18 mouse cellular contexts compared by ENCODE assay signal in genomic region chr15:79801646-79802045, GRCm38 (mm10). TPM values are rescaled to one million over a fixed set of nuclear protein-coding genes. Genes with fewer than 3 reads are reported as not detected.
DNase-seq lines count a peak whose midpoint lies in the region; TF ChIP-seq lines count a peak whose summit lies in the region.
"Had no signal": no experiment of that assay in that cellular context is flagged by ENCODE, and none has a peak within 500 bp of the region (broad histone marks: within the 10 kb centered on the region; RNA-seq: fewer than 3 reads in every experiment).

No protein-coding gene starts in this region.

- peak; percentile 51 for DNase-seq in cerebellum, adult 11-12 months
- no peak for DNase-seq in cerebellum, postnatal 14 days
- DNase-seq in cerebellum, adult 9-11 months = peak; percentile 63
- DNase-seq in cerebellum, adult 8-10 months = no peak
- DNase-seq in left cerebral cortex, adult 2 months (ENCODE audit: extremely low spot score in 1 of 2, low spot score in 2 of 2) = no peak
- DNase-seq in left cerebral cortex, postnatal 4 days = no peak
- DNase-seq: adrenal gland, adult 8-10 months; adrenal gland, postnatal 25 days; forebrain, postnatal 0 days; gastrocnemius, adult 2 months; gastrocnemius, postnatal 14 days; heart, adult 11 months; kidney, adult 11 months had no signal

- peak overlapping the region; percentile 50 for H3K4me3 ChIP-seq in left cerebral cortex, adult 2 months
- H3K4me3 ChIP-seq: embryonic facial prominence, embryonic 12.5 days; embryonic facial prominence, embryonic 15.5 days; gastrocnemius, adult 2 months; hindbrain, embryonic 12.5 days; hindbrain, embryonic 15.5 days had no signal

- intact Hi-C loops in left cerebral cortex, adult 2 months (cut with DNase I) = no loop called here
- intact Hi-C loops in left cerebral cortex, postnatal 4 days (cut with DNase I) = no loop called here

- peak overlapping the region; percentile 76 for H3K27ac ChIP-seq in left cerebral cortex, adult 2 months
- H3K27ac ChIP-seq: embryonic facial prominence, embryonic 12.5 days; embryonic facial prominence, embryonic 15.5 days; gastrocnemius, adult 2 months; hindbrain, embryonic 12.5 days; hindbrain, embryonic 15.5 days had no signal

- no peak for TF ChIP-seq CTCF in left cerebral cortex, adult 2 months (IDR thresholded peaks at IDR 0.05)

RNA-seq across cellular contexts. Expression of gene Nptxr, which starts 2.9 kb away (rescaled TPM):
- total RNA-seq in left cerebral cortex, adult 2 months (2021) = 100 to 1,000 TPM; 800 to 813 TPM
- 100 to 1,000 TPM; 240 to 277 TPM for total RNA-seq in left cerebral cortex, postnatal 4 days (2021)

RNA-seq across cellular contexts. Expression of gene Dnal4, which starts 24.0 kb away (rescaled TPM):
- 10 to 100 TPM; 53.2 to 54.1 TPM for total RNA-seq in left cerebral cortex, adult 2 months (2021)
- total RNA-seq in left cerebral cortex, postnatal 4 days (2021) = 10 to 100 TPM; 30.4 to 34.4 TPM

RNA-seq across cellular contexts. Expression of gene Npcd, which starts 32.4 kb away (rescaled TPM):
- 10 to 100 TPM in 1 of 2 experiments, 1 to 10 TPM in 1; 9.7 to 19.7 TPM for total RNA-seq in left cerebral cortex, adult 2 months (2021)
- total RNA-seq in left cerebral cortex, postnatal 4 days (2021) = 10 to 100 TPM in 1 of 2 experiments, 1 to 10 TPM in 1; 6.6 to 14.9 TPM
- total RNA-seq: hematopoietic stem cell, adult 5-6 weeks had no signal

RNA-seq across cellular contexts. Expression of gene Cbx6, which starts 32.8 kb away (rescaled TPM):
- total RNA-seq in left cerebral cortex, adult 2 months (2021) = 100 to 1,000 TPM; 370 to 387 TPM
- 100 to 1,000 TPM; 105 to 125 TPM for total RNA-seq in left cerebral cortex, postnatal 4 days (2021)

RNA-seq across cellular contexts. Expression of gene Sun2, which starts 59.3 kb away (rescaled TPM):
- total RNA-seq in left cerebral cortex, adult 2 months (2021) = 10 to 100 TPM; 43.9 to 46.5 TPM
- total RNA-seq in left cerebral cortex, postnatal 4 days (2021) = 10 to 100 TPM; 27.0 to 29.4 TPM

Comparison
In these comparisons a context has a peak if more than half of its experiments do, and no peak if none do; other contexts are left out.
1. DNase-seq: peak in cerebellum, adult 11-12 months (single experiment) and cerebellum, adult 9-11 months (single experiment); none in cerebellum, postnatal 14 days (0 of 2), cerebellum, adult 8-10 months (single experiment), left cerebral cortex, adult 2 months (0 of 2) and left cerebral cortex, postnatal 4 days (single experiment).